Mouse (Mus musculus): ENCODE measurements around the gene Scai. TPM values are rescaled to one million over a fixed set of nuclear protein-coding genes. Genes with fewer than 3 reads are reported as not detected.

Scai gene
- polyA plus RNA-seq, 1 experiment from 2014 or later, result 8.9 TPM

- H3K4me3 ChIP-seq (replicated peaks; ENCODE audit: low read length), result no peak overlapping the region
- ATAC-seq (ENCODE audit: insufficient read depth, low FRiP score), result no peak
- no peaks in the 10 kb centered on the region for H3K9me3 ChIP-seq (replicated peaks; ENCODE audit: control insufficient read depth, low read length)
- no peaks in the 10 kb centered on the region for H3K27me3 ChIP-seq (ENCODE audit: control insufficient read depth, insufficient read depth, low read length)
- H3K9ac ChIP-seq (ENCODE audit: low read length), result no peak overlapping the region
- H3K27ac ChIP-seq (ENCODE audit: low read length), result no peak overlapping the region
- no peak overlapping the region for H3K4me2 ChIP-seq (ENCODE audit: low read depth, low read length)
- no peaks in the 10 kb centered on the region for H3K4me1 ChIP-seq (ENCODE audit: control insufficient read depth, insufficient read depth, low read length)
- 89% methylated on average over 2 of the region's 2 CpGs for WGBS
- H3K36me3 ChIP-seq (ENCODE audit: control insufficient read depth, insufficient read depth, low read length), result peaks cover 3% of the 10 kb centered on the region; the same call in 1 of the 2 replicates
These were observed 12.8 kb upstream of the Scai start for GRCm38 (mm10) chr2:39203359-39203758.

- Histone ChIP-seq H3K4me2 (ENCODE audit: low read depth, low read length) (no peak overlapping the region), H3K36me3 (ENCODE audit: control insufficient read depth, insufficient read depth, low read length) (no peaks in the 10 kb centered on the region), H3K4me1 (ENCODE audit: control insufficient read depth, insufficient read depth, low read length) (peaks cover 3% of the 10 kb centered on the region; the same call in 1 of the 2 replicates), H3K4me3 (replicated peaks; ENCODE audit: low read length) (no peak overlapping the region), H3K9me3 (replicated peaks; ENCODE audit: control insufficient read depth, low read length) (no peaks in the 10 kb centered on the region), H3K27me3 (ENCODE audit: control insufficient read depth, insufficient read depth, low read length) (no peaks in the 10 kb centered on the region), H3K27ac (ENCODE audit: low read length) (no peak overlapping the region), H3K9ac (ENCODE audit: low read length) (no peak overlapping the region)
- WGBS, result 95% methylated on average over 2 of the region's 2 CpGs
- ATAC-seq (ENCODE audit: insufficient read depth, low FRiP score), result no peak
These were observed 4.3 kb upstream of the Scai start for GRCm38 (mm10) chr2:39194809-39195208.

GRCm38 (mm10) chr2:39189961-39190560 is 473 bp downstream of the Scai start:
- H3K36me3 ChIP-seq (ENCODE audit: control insufficient read depth, insufficient read depth, low read length), result no peaks in the 10 kb centered on the region
- peak overlapping the region; percentile 92 for H3K4me2 ChIP-seq (ENCODE audit: low read depth, low read length)
- no peaks in the 10 kb centered on the region for H3K27me3 ChIP-seq (ENCODE audit: control insufficient read depth, insufficient read depth, low read length)
- H3K4me3 ChIP-seq (replicated peaks; ENCODE audit: low read length), result peak overlapping the region; percentile 98
- H3K9me3 ChIP-seq (replicated peaks; ENCODE audit: control insufficient read depth, low read length), result no peaks in the 10 kb centered on the region
- peak overlapping the region; percentile 96 for H3K27ac ChIP-seq (ENCODE audit: low read length)
- peak overlapping the region; percentile 94 for H3K9ac ChIP-seq (ENCODE audit: low read length)
- under 1% methylated on average over 36 of the region's 39 CpGs for WGBS
- peaks cover 3% of the 10 kb centered on the region; the same call in 1 of the 2 replicates for H3K4me1 ChIP-seq (ENCODE audit: control insufficient read depth, insufficient read depth, low read length)
- ATAC-seq (ENCODE audit: insufficient read depth, low FRiP score), result peak; percentile 78

GRCm38 (mm10) chr2:39185942-39186341 is 4.6 kb downstream of the Scai start:
- WGBS, result 68% methylated on average over 3 of the region's 3 CpGs
- ATAC-seq (ENCODE audit: insufficient read depth, low FRiP score), result no peak
- Histone ChIP-seq H3K4me2 (ENCODE audit: low read depth, low read length) (no peak overlapping the region), H3K4me3 (replicated peaks; ENCODE audit: low read length) (no peak overlapping the region), H3K9me3 (replicated peaks; ENCODE audit: control insufficient read depth, low read length) (no peaks in the 10 kb centered on the region), H3K9ac (ENCODE audit: low read length) (no peak overlapping the region), H3K27ac (ENCODE audit: low read length) (no peak overlapping the region), H3K27me3 (ENCODE audit: control insufficient read depth, insufficient read depth, low read length) (no peaks in the 10 kb centered on the region), H3K36me3 (ENCODE audit: control insufficient read depth, insufficient read depth, low read length) (no peaks in the 10 kb centered on the region; the same call in 1 of the 2 replicates), H3K4me1 (ENCODE audit: control insufficient read depth, insufficient read depth, low read length) (peaks cover 1% of the 10 kb centered on the region; the same call in 1 of the 2 replicates)

- H3K4me2 ChIP-seq (ENCODE audit: low read depth, low read length), result no peak overlapping the region
- H3K36me3 ChIP-seq (ENCODE audit: control insufficient read depth, insufficient read depth, low read length), result no peaks in the 10 kb centered on the region; the same call in none of the 2 replicates
- H3K27me3 ChIP-seq (ENCODE audit: control insufficient read depth, insufficient read depth, low read length), result no peaks in the 10 kb centered on the region
- no peak overlapping the region for H3K27ac ChIP-seq (ENCODE audit: low read length)
- no peak overlapping the region for H3K9ac ChIP-seq (ENCODE audit: low read length)
- H3K4me1 ChIP-seq (ENCODE audit: control insufficient read depth, insufficient read depth, low read length), result no peaks in the 10 kb centered on the region
- 74% methylated on average over 2 of the region's 2 CpGs for WGBS
- no peak for ATAC-seq (ENCODE audit: insufficient read depth, low FRiP score)
- no peak overlapping the region for H3K4me3 ChIP-seq (replicated peaks; ENCODE audit: low read length)
- no peaks in the 10 kb centered on the region for H3K9me3 ChIP-seq (replicated peaks; ENCODE audit: control insufficient read depth, low read length)
These were observed 6.9 kb downstream of the Scai start for GRCm38 (mm10) chr2:39183587-39183986.

GRCm38 (mm10) chr2:39160996-39161395 is 29.5 kb downstream of the Scai start:
- Histone ChIP-seq H3K4me3 (replicated peaks; ENCODE audit: low read length) (no peak overlapping the region), H3K9ac (ENCODE audit: low read length) (no peak overlapping the region), H3K4me2 (ENCODE audit: low read depth, low read length) (no peak overlapping the region), H3K27me3 (ENCODE audit: control insufficient read depth, insufficient read depth, low read length) (no peaks in the 10 kb centered on the region), H3K36me3 (ENCODE audit: control insufficient read depth, insufficient read depth, low read length) (no peaks in the 10 kb centered on the region), H3K9me3 (replicated peaks; ENCODE audit: control insufficient read depth, low read length) (no peaks in the 10 kb centered on the region), H3K27ac (ENCODE audit: low read length) (no peak overlapping the region), H3K4me1 (ENCODE audit: control insufficient read depth, insufficient read depth, low read length) (0 out of 2 replicates have a peak, but pooled peaks cover 4% of the 10 kb centered on the region)
- ATAC-seq (ENCODE audit: insufficient read depth, low FRiP score), result no peak
- whole genome bisulfite sequencing, result 67% methylated on average over 1 of the region's 1 CpGs

GRCm38 (mm10) chr2:39157916-39158315 is 32.6 kb downstream of the Scai start:
- H3K4me2 ChIP-seq (ENCODE audit: low read depth, low read length), result no peak overlapping the region
- no peak overlapping the region for H3K27ac ChIP-seq (ENCODE audit: low read length)
- H3K36me3 ChIP-seq (ENCODE audit: control insufficient read depth, insufficient read depth, low read length), result no peaks in the 10 kb centered on the region
- WGBS, result 35% methylated on average over 1 of the region's 1 CpGs
- H3K4me3 ChIP-seq (replicated peaks; ENCODE audit: low read length), result no peak overlapping the region
- H3K9me3 ChIP-seq (replicated peaks; ENCODE audit: control insufficient read depth, low read length), result no peaks in the 10 kb centered on the region
- H3K9ac ChIP-seq (ENCODE audit: low read length), result no peak overlapping the region
- H3K27me3 ChIP-seq (ENCODE audit: control insufficient read depth, insufficient read depth, low read length), result no peaks in the 10 kb centered on the region
- no peak for ATAC-seq (ENCODE audit: insufficient read depth, low FRiP score)
- 0 out of 2 replicates have a peak, but pooled peaks cover 4% of the 10 kb centered on the region for H3K4me1 ChIP-seq (ENCODE audit: control insufficient read depth, insufficient read depth, low read length)

- H3K27me3 ChIP-seq (ENCODE audit: control insufficient read depth, insufficient read depth, low read length), result no peaks in the 10 kb centered on the region
- 0 out of 2 replicates have a peak, but pooled peaks cover 4% of the 10 kb centered on the region for H3K4me1 ChIP-seq (ENCODE audit: control insufficient read depth, insufficient read depth, low read length)
- no peak overlapping the region for H3K4me2 ChIP-seq (ENCODE audit: low read depth, low read length)
- ATAC-seq (ENCODE audit: insufficient read depth, low FRiP score), result no peak
- no peaks in the 10 kb centered on the region for H3K9me3 ChIP-seq (replicated peaks; ENCODE audit: control insufficient read depth, low read length)
- no peak overlapping the region for H3K27ac ChIP-seq (ENCODE audit: low read length)
- H3K4me3 ChIP-seq (replicated peaks; ENCODE audit: low read length), result no peak overlapping the region
- H3K36me3 ChIP-seq (ENCODE audit: control insufficient read depth, insufficient read depth, low read length), result no peaks in the 10 kb centered on the region
- H3K9ac ChIP-seq (ENCODE audit: low read length), result no peak overlapping the region
- WGBS, result 35% methylated on average over 1 of the region's 1 CpGs
These were observed 33.7 kb downstream of the Scai start for GRCm38 (mm10) chr2:39156821-39157220.

GRCm38 (mm10) chr2:39150943-39151342 is 39.6 kb downstream of the Scai start:
- 60% methylated on average over 2 of the region's 2 CpGs for WGBS
- H3K27ac ChIP-seq (ENCODE audit: low read length), result no peak overlapping the region
- H3K27me3 ChIP-seq (ENCODE audit: control insufficient read depth, insufficient read depth, low read length), result no peaks in the 10 kb centered on the region
- no peak overlapping the region for H3K9ac ChIP-seq (ENCODE audit: low read length)
- no peak for ATAC-seq (ENCODE audit: insufficient read depth, low FRiP score)
- no peaks in the 10 kb centered on the region for H3K36me3 ChIP-seq (ENCODE audit: control insufficient read depth, insufficient read depth, low read length)
- no peak overlapping the region for H3K4me2 ChIP-seq (ENCODE audit: low read depth, low read length)
- no peaks in the 10 kb centered on the region for H3K9me3 ChIP-seq (replicated peaks; ENCODE audit: control insufficient read depth, low read length)
- H3K4me1 ChIP-seq (ENCODE audit: control insufficient read depth, insufficient read depth, low read length), result no peaks in the 10 kb centered on the region
- H3K4me3 ChIP-seq (replicated peaks; ENCODE audit: low read length), result no peak overlapping the region

Measured in stomach, embryonic 16.5 days (tissue).